Mouse (Mus musculus) urinary bladder, postnatal 4 days (tissue): ENCODE measurements at regions not wholly inside any gene's neighbourhood (a gene's known extent, or its start where the extent isn't known, plus 50 kb on each side); places are given as distances from the start of the nearest gene placed in this dataset.
"Not testable (repeated sequence)": the region's sequence is repeated elsewhere in the genome, so short reads cannot be mapped to it uniquely, and the experiment has no call there.

Source experiments
- DNase-seq, 2 experiments: peaks; one replicate each; pipeline ENCODE4 v3.0.0; 2021 to 2022; ENCODE audit warnings: low spot score in 2 of 2

DNA sequence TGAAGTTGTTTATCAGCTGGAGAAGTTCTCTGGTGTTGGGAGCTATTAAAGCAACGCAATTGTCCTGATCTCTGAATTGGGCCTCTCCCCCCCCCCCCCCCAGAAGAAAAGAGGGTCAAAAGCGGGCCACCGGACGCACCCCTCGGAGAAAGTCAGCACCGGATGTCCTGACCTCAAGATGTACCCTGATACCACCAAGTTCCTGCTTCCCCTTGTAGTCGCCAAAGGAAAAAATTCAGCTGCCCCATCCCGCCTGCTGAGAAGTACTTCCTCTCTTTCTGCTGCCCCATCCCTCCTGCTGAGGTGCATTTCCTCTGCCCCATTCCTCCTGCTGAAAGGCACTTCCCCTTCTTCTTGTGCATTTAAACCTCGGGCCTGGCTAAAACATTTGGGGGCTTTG is 1191.1 kb upstream of the 1700008P02Rik start:
- not testable (repeated sequence) for DNase-seq

- DNase-seq: not testable (repeated sequence)
These were observed 1184.9 kb upstream of the 1700008P02Rik start for GRCm38 (mm10) chr3:7805121-7805520.

GRCm38 (mm10) chr3:7804209-7804608 is 1184.0 kb upstream of the 1700008P02Rik start:
- DNase-seq: no peak

- no peak for DNase-seq
These were observed 1179.2 kb upstream of the 1700008P02Rik start for GRCm38 (mm10) chr3:7799486-7799885.

- DNase-seq: no peak
These were observed 1167.4 kb upstream of the 1700008P02Rik start for GRCm38 (mm10) chr3:7787665-7788064.

DNA sequence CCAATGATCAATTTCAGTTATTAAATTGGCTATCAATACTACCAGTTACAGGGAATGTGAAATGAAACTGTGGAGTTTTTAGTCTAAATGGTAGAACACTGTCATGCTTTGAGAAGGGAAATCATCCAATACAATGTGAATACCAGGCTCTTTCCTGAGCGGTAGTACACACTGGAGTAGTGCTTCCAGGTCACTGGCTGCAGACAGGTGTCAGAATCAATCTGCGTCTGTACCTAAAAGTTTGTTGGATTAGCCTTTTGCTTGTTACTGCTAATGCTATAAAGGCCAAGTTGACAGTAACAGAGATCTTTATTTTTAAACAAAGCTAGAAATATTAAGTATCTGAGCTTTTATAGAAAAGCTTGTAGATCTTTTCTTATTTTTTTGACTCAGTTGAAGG is 1164.9 kb upstream of the 1700008P02Rik start:
- no peak for DNase-seq

- DNase-seq: no peak
These were observed 1135.2 kb upstream of the 1700008P02Rik start for GRCm38 (mm10) chr3:7755445-7755844.

- DNase-seq: no peak
These were observed 1093.5 kb upstream of the 1700008P02Rik start for GRCm38 (mm10) chr3:7713741-7714140.

GRCm38 (mm10) chr3:7713130-7713529 is 1092.9 kb upstream of the 1700008P02Rik start:
- no peak for DNase-seq

GRCm38 (mm10) chr3:7712466-7712865 is 1092.2 kb upstream of the 1700008P02Rik start:
- no peak for DNase-seq

DNA sequence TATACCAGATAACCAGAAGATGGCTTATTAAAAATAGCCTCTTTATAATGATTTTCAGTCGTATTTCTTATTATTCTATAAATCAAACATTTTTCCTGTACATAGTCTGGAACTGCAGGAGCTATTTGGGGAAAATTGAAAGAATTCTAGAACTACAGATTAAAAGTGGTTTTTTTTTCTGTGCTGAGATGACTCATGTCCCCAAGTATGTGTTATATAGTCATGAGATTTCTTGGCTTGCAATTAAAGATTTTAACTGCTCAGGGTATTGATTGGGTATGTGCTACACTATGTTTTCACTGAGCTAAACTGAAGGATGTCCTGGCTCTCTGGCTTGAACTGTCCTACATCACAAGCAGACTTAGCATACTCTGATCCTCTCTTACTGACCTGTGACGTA is 1088.4 kb upstream of the 1700008P02Rik start:
- DNase-seq: no peak

DNA sequence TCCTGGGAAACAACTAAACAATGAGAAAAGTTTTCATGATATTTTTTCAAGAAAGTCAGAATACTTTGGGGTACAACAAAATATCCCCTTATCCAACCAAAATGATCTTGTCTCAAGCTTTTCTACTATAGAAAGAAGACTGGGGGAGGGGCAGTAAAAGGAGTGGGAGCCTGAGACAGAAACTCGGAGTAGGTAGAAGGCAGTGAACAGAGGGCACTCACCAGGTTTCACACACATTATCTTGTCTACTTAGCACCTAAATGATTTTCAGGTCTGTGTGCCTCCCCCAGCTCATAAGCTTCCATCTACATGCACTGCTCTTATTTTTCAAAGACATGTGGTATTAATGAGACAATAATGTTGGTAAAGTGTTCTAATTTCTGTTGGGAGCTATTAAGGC is 1063.3 kb upstream of the 1700008P02Rik start:
- DNase-seq: no peak

GRCm38 (mm10) chr3:7682816-7683215 is 1062.6 kb upstream of the 1700008P02Rik start:
- not testable (repeated sequence) for DNase-seq

- DNase-seq: no peak
These were observed 1062.1 kb upstream of the 1700008P02Rik start for GRCm38 (mm10) chr3:7682311-7682710.

DNA sequence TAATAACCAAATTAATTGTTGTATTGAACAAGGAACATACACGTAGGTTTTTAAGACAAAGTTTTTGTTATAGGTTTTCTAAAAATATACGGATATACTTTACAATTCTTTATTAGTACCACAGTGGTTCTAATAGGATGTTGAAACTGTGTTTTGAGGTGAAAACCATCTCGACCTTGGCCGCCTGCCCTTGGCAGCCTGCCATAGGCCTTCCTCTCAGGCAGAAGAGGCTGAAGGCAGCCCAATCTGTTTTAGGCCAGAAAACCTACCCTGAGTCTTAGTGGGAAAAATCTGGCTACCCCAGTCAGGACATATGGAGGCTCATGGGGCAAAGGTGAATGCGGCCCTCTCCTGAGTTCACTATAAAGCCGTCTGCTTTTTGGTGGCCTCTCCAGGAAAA is 1049.7 kb upstream of the 1700008P02Rik start:
- no peak for DNase-seq

DNA sequence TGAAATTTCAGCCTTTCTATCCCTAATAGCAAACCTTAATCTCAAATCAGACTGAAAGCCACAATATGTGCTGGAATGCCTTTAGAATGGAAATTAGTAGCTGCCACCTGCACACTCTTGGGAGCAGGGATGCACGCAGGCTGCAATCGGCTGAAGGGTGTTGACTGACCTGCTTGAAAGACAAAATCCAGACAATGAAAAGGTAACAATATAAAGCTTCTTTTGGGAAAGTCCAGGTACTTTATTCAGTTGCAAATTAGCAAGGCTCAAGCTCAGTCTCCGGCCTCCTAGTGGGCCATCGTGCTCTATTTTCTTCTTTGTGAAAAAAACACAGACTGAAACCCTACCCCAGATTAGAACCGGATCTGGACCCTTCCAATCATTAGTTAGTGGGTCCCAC is 1047.6 kb upstream of the 1700008P02Rik start:
- not testable (repeated sequence) for DNase-seq

DNA sequence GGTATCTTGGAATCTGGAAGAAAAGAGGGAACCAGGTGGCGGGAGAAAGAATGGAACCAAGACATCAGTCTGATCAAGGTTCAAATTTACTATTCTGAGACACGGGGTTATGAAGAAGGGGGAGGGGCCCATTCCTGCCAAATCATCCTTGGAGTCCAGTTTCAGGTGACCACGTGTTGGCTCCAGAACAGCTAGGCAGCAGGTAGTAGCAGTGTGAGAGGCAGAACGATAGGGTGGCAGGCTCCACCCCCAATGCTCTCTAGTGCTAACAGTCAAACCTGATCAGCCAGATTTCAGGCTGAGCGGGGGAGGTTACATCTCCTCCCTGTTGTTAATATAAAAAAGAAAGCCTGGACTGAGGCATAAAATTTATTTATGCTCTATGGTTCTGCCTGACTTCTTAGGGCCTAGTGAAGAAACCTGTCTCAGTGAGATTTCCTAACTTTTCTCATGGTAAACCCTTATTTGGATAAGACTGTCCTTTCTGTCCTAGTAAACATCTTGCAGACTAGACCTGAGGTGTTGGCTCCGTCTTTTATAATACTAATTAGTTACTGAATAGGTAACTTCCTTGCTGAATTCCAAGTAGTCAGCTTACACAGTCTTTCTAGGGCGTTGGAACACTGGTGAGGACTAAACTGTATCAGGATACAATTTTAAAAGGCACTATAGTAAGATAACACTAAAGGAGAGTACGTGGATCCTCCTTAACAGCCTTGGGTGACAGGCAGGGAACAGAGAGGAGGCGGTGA is 1046.3 kb upstream of the 1700008P02Rik start:
- DNase-seq: peak in 1 of 2 experiments; percentile 21
